Mouse (Mus musculus) urinary bladder, postnatal 14 days (tissue): ENCODE data around the gene Defb28.

ENCODE experiments used
- DNase-seq: peaks from one replicate; pipeline ENCODE4 v3.0.0; 2021; ENCODE audit warnings: low spot score

Defb28 gene

DNA sequence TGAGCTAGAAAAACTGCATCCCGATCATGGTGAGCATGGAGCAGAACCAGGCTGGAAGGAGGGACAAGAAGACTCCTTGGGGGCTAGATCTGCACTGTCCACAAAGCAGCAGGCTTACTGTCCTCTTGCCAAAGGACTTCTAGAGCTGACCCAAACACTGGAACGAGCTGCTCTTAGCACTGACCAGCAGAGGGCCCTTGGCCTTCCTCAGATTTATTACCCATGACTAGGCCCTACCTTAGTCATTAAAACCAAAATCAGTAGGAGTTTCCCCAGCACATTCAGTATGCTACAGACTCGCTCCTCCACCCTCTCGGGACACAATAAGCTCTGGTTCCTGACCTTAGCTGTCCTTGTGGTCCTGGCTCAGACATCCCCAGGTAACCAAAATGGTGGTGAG is at the start of gene Defb28:
Defb28 (plus strand) TSS at position 275 of the 400 bp plus-strand sequence.
- no peak for DNase-seq

DNA sequence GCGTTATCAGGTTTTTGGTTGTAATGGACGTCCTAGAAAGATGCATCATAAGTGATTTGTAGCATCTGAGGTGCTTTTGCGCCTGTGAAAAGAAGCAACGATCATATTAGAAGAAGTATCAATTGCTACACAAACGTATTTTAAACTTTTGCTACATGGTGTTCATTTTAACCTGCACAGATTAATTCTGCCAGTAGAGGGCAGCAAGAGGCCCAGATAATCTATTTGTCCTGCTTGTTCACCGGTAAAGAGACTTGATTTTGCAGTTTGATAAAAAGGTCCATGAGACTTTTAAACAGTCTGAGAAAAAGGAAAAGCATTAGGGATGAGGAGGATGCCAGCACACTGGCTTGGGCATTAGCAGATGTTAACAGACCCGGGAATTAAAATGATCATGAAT is 47.1 kb upstream of the Defb28 start:
- DNase-seq = peak; percentile 45

- DNase-seq = no peak
Measured at GRCm38 (mm10) chr2:152472434-152472833, 45.6 kb upstream of the Defb28 start.

- DNase-seq = no peak
Measured at GRCm38 (mm10) chr2:152476763-152477162, 41.3 kb upstream of the Defb28 start, which contains the start of gene Defb20. Gene Defb20 (plus strand): TSS chr2:152477063.

GRCm38 (mm10) chr2:152480881-152481280 is 37.2 kb upstream of the Defb28 start:
- DNase-seq = no peak

- no peak for DNase-seq
Measured at GRCm38 (mm10) chr2:152481726-152482125, 36.3 kb upstream of the Defb28 start.

- DNase-seq = no peak
Measured at GRCm38 (mm10) chr2:152487024-152487423, 31.0 kb upstream of the Defb28 start.

GRCm38 (mm10) chr2:152490038-152490437 is 28.0 kb upstream of the Defb28 start, which contains the start of gene Defb22:
Gene Defb22 (minus strand): TSS chr2:152490138.
- DNase-seq = no peak

DNA sequence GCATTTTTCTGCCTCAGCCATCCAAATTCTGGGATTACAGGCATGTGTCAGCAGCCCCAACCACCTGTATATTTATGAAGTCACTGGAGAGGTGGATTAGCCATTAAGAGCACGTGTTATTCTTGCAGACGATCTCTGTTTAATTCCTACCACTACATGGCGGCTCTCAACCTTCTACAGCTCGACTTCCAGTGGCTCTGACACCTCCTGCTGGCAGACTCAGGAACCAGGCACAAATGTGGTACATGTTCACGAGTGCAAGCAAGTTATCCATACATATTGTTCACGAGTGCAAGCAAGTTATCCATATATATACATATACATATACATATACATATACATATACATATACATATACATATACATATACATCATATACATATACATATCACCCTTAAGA is 24.9 kb upstream of the Defb28 start:
- DNase-seq = no peak

DNA sequence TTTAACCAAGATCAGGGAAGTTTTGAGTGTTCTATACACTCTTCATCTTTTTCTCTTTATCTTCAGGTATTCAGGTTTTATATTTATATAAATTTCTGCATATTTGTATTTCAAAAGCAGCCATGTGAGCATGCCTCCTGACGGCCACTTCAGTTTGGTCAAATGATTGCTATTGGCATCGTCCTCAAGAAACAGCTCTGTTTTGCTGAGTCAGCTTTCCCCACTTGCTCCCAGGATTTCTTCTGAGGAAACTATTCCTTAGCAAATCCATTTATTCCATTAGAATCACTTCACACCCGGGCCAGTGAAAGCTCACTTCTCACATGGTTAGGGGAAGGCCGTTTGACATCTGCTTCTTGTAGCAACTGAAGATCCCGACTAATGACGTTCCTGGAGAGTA is 20.0 kb upstream of the Defb28 start:
- DNase-seq = no peak

DNA sequence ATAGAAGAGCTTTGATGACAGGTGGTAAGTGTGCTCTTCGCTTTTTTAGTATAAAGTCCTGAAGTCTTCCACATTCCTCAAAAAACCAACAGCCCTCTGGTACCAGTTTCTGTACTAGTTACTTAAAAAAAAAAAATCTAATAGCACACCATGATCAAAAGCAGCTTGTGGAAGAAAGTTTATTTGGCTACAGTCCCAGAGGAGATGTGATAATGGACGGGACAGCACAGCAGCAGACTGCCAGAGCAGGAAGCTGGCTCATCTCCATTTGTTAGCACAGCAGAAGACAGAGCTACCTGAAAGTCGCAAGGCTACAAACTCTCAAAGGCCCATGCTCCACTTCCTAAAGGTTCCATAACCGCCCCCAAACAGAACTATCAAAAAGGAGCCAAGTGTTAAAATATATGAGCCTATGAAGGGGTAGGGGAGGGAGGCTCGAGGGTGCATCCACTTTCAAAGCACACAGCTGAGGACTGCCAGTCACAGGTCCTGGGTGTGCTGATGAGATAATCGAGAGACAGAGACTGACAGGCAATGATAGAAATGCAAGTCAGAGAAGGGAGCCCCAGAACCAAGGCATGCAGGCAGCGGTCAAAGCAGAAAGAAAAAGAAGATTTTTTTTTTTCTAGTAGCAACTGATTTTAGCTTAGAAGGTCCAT is 17.7 kb upstream of the Defb28 start:
- no peak for DNase-seq

DNA sequence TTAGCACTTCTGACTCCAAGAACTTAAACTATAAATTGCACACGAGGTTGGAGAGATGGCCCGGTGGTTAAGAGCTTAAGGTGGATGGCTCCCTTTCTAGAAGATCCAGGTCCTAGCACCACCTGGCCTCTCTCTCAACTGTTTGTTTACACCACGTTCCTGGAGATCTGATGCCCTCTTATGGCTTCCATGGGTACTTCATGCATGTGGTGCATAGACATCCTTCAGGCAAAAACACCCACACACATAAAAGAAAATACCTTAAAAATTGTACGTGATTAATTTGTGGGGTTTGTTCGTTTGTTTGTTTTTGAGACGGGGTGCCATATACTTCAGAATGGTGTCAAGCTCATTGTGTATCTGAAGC is 17.2 kb upstream of the Defb28 start:
- DNase-seq = no peak

DNA sequence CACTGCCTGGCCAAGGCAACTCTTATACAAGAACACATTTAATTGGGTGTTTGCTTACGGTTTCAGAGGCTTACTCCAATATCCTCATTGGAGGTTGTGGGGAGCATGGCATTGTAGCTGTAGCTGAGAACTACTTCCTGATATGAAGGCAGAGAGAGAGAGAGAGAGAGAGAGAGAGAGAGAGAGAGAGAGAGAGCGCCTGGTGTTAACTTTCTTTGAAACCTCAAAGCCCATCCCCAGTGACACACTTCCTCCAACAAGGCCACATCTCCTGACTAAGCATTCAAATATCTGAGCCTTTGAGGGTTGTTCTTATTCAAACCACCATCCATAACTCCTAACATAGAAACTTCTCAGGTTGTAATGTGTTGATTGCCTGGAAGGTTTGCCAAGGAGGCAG is 14.1 kb upstream of the Defb28 start:
- DNase-seq = no peak

DNA sequence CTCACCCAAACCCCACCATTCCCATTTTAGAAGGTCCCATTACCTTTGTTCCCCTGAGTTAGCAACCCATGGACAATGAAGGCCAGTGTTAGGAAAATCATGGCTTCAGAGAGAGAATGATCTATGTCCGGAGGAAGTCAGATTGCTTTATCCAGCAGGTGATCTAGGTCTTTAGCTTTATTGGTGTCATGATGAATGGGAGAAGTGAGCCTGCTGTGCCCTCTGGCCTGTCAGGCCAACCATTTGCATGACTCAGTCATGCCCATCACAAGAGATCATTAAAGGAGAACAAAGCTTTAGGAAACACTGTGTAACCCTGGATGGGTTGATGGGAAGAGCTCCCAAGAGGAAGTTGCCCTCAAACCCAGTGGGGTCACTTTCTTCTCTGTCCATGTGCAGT is 6.5 kb upstream of the Defb28 start, which contains the start of gene Defb26:
Defb26 (minus strand) TSS at position 101 of the 400 bp plus-strand sequence.
- no peak for DNase-seq

GRCm38 (mm10) chr2:152516084-152516483 is 2.0 kb upstream of the Defb28 start:
- DNase-seq = no peak

DNA sequence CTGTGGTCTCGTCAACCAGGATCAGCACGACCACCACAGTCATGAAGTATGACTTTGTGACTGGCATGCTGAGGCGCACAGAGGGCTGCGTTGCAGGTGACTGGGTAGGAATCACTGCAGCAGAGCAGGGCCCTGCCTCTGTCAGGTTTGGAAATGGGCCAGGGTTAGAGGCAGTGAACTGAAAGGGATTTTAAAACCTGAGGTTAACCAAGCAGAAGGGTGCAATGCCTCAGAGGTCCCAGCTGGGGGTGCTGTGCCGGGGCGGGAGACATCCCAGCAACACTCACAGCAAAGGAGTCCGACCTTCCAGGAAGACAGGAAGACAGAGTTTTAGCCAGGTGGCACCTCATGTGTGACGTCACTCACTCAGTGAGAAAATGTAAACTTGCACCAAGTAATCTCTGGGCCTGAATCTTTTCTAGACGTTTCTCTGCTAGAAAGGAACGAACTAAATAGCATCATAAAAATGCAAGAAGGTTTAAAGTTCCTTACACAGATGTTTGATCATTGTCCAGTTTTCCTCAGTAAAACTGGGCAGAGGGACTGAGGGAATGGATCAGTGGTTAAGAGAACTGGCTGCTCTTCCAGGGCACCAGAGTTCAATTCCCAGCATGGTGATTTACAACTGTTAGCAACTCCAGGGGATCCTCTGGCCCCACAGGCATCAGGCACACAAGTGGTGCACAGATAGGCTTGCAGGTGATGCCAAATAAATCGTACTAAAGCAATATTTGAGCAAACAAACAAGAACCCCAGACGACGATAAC is 22.1 kb downstream of the Defb28 start, which contains the start of gene Defb29:
Defb29 (minus strand) TSS at position 155 of the 767 bp plus-strand sequence.
- no peak for DNase-seq

DNA sequence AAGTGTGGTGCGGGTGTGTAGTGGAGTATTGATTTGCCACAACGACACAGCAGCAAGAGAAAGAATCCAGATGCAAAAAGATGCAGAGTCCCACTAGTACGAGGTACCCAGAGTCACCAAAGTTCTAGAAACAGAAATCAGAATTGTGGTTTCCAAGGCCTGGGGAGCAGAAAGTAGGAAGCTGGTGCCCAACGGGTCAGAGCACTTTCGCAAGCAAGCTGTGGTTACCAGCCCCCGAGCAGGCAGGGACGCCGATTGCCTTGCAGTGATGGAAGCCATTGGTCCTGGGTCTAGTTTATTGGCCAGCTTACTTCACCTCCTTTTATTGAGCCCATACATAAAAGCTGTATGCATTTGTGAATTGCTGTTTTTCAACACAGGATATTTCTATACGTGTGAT is 23.9 kb downstream of the Defb28 start:
- DNase-seq = no peak

DNA sequence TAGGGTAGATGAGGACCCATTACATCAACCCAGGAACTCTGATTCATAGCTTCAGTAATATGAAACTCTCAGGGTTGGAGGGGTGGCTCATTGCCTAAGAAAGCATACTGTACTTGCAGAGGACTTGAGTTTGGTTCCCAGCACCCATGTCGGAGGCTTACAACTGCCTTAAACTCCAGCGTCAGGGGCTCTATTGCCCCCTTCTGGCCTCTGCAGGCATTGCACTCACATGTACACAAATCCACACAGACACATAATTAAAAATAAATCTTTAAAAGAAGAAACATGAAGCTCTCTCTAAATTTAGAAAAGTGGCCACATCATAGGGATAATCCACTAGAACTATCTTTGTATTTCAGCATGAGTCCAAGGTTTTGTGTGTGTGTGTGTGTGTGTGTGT is 24.8 kb downstream of the Defb28 start:
- no peak for DNase-seq

- peak; percentile 7 for DNase-seq
Measured at GRCm38 (mm10) chr2:152543478-152543877, 25.4 kb downstream of the Defb28 start.

- peak; percentile 49 for DNase-seq
Measured at GRCm38 (mm10) chr2:152544691-152545090, 26.6 kb downstream of the Defb28 start.

DNA sequence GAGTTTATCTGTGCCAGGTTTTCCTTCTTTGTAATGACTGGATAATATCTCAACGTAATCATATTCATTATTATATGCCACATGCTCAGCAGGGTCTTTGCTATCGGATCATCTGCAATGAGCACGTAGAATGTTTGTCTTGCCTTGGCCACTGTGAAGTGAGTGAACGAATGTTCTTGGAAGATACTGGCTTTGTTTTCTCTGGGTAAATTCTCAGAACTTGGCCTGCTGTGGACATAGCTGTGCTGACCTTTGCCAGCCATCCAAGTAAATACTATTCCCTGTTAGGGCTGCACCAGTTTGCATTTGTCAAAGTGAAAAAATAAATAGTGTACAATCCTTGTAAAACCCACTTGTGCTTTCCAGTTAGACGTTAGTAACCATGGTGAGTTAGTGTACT is 30.1 kb downstream of the Defb28 start:
- no peak for DNase-seq

GRCm38 (mm10) chr2:152553774-152554423 is 35.8 kb downstream of the Defb28 start:
- DNase-seq = peak; percentile 66

DNA sequence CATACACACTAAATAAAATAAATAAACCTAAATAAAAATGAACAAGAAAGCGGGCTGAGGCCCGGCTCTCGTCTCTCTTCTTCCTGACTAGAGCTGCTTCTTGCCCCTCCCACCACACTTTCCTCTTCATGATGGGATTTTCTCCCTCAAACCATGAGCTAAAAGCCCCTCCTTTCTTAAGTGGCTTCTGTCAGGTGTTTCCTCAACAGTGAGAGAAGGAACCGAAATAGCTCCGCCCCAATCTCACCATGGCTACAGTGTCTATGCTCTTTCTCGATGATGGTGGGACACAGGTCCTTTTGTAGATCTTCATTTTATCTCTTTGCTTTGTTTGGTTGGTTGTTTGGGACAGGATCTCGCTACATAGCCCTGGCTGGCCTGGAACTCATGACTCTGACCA is 38.6 kb downstream of the Defb28 start:
- no peak for DNase-seq
